ENCODE assay signal across 10 mouse cellular contexts in genomic region chr13:89384598-89385145, GRCm38 (mm10).
A peak's percentile ranks its signal among the peaks of the same experiment; 100 is the strongest.
DNase-seq lines count a peak whose midpoint lies in the region; ATAC-seq lines count a peak whose summit lies in the region.
"Had no signal": no experiment of that assay in that cellular context is flagged by ENCODE, and none has a peak within 500 bp of the region (broad histone marks: within the 10 kb centered on the region; RNA-seq: fewer than 3 reads in every experiment).

No protein-coding gene starts in this region.

- H3K36me3 ChIP-seq in limb, embryonic 13.5 days, result no peaks in the 10 kb centered on the region

- 0 out of 2 replicates have a peak, but pooled peaks have one; percentile 18 for ATAC-seq in limb, embryonic 13.5 days (ENCODE audit: low FRiP score, low read depth)
- ATAC-seq: inflammation-experienced regulatory T-cells, adult 6 months had no signal

- H3K4me1 ChIP-seq in limb, embryonic 13.5 days, result no peaks in the 10 kb centered on the region

- no peaks in the 10 kb centered on the region for H3K27me3 ChIP-seq in limb, embryonic 13.5 days

- peak; percentile 8 for DNase-seq in cerebellum, adult 11-12 months
- no peak for DNase-seq in cerebellum, adult 11 months
- peak; percentile 7 to 53 for DNase-seq in left cerebral cortex, postnatal 14 days (ENCODE audit: low spot score in 2 of 2)
- DNase-seq in left cerebral cortex, adult 18-20 months (ENCODE audit: low spot score in 2 of 2), result no peak
- DNase-seq in NIH3T3 (ENCODE audit: low read depth) (peak; percentile 9), adipocyte (ENCODE audit: low spot score) (no peak)
- no peak for DNase-seq in ovary, postnatal 14 days (ENCODE audit: low spot score)
- DNase-seq: adrenal gland, postnatal 14 days had no signal

- 64% methylated on average over 11 of the region's 11 CpGs for WGBS in limb, embryonic 13.5 days

- 0 out of 2 replicates have a peak overlapping the region, but pooled peaks have one; percentile 22 for H3K27ac ChIP-seq in limb, embryonic 13.5 days

- H3K9ac ChIP-seq in limb, embryonic 13.5 days, result no peak overlapping the region

- H3K4me3 ChIP-seq in limb, embryonic 13.5 days, result no peak overlapping the region

- intact Hi-C loops in left cerebral cortex, postnatal 14 days (cut with DNase I), result no loop called here

- H3K4me2 ChIP-seq in limb, embryonic 13.5 days (replicated peaks), result no peak overlapping the region

- 0 out of 2 replicates have a peak, but pooled peaks cover 4% of the 10 kb centered on the region for H3K9me3 ChIP-seq in limb, embryonic 13.5 days

Comparison
In these comparisons a context has a peak if more than half of its experiments do, and no peak if none do; other contexts are left out.
1. DNase-seq: peak in cerebellum, adult 11-12 months (single experiment), left cerebral cortex, postnatal 14 days (2 of 2) and NIH3T3 (single experiment); none in cerebellum, adult 11 months (single experiment), left cerebral cortex, adult 18-20 months (0 of 2), adipocyte (single experiment) and ovary, postnatal 14 days (single experiment).